Mouse (Mus musculus) T-helper 2 cell (primary cell): ENCODE results near the gene Vmn2r31.
"Not testable (repeated sequence)": the region's sequence is repeated elsewhere in the genome, so short reads cannot be mapped to it uniquely, and the experiment has no call there.

Experiments
- in situ Hi-C: fragments of 300-600 bp; cut with MboI, MseI; formaldehyde crosslinking; loops from one replicate; pipeline ENCODE4 v1.15.1; 2025; ENCODE audit warnings: high pct_unique_total_duplicates

The Vmn2r31 gene

DNA sequence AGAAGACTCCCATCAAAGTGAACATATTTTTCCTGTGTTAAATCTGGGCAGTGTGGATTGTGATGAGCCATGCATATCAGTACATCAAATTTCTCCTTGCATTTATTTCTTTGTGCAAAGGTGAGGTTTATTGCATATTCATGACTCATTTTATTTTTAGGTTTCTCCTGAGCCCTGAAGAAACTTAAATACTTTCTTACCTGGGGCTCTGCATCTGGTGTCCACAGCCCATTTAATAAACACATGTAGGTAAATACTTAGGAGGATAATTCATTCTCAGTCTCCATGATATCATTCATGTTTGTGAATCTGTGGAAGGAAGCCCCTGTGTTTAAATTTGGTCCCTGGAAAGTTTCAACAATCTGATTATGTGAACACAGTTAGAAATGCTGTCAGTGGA lies at the start of gene Vmn2r31:
Vmn2r31 (minus strand) TSS at position 101 of the 400 bp plus-strand sequence.
- in situ Hi-C loops, result loop anchor here (25.0 kb wide), 2 partner anchors 163 to 1713 kb away; partner anchors contain the start of gene Vmn2r33

DNA sequence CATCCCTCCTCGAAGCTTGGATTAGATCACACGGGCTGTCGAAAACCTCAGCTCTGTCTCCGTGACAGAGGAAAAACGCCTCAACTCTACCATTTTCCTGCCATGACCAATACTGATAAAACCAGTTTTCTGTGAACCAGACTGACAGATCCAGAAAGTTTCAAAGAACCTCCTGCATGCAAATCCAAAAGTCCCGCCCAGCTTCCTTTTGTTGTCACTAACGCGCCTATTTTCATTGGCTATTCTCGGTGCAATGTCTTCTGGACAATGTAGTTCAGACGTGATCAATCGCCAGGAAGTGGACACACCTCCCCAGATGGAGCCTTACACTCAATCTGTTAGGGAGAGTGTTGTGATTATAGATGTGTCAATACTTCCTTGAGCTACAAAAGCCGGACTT lies 25.1 kb downstream of the Vmn2r31 start, which contains the start of gene Gm45783:
Gm45783 (minus strand) TSS at position 143 of the 400 bp plus-strand sequence.
- in situ Hi-C loops, result loop anchor here (10.0 kb wide), 1 partner anchor 910 kb away; no protein-coding TSS in a partner anchor

DNA sequence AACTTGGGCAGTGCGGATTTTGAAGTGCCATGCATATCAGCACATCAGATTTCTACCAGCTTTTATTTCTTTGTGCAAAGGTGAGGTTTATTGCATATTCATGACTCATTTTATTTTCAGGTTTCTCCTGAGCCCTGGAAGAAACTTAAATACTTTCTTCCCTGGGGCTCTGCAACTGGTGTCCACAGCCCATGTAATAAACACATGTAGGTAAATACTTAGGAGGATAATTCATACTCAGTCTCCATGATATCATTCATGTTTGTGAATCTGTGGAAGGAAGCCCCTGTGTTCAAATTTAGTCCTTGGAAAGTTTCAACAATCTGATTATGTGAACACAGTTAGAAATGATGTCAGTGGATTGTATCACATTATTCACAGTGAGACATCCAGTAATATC lies 62.0 kb downstream of the Vmn2r31 start, which contains the start of gene Vmn2r30:
Vmn2r30 (minus strand) TSS at position 101 of the 400 bp plus-strand sequence.
- in situ Hi-C loops, result not testable (repeated sequence)
